Mouse (Mus musculus): ENCODE data around the gene Hrct1. TPM values are rescaled to one million over a fixed set of nuclear protein-coding genes. Genes with fewer than 3 reads are reported as not detected.

Hrct1 gene
- 0.43 and 0.47 TPM in 2 replicates for polyA plus RNA-seq (2015; fragmentation: Nextera tagmentation; extraction: Ambion mirVana)

GRCm38 (mm10) chr4:43726995-43727394 lies at the start of gene Hrct1:
Gene Hrct1 (plus strand): TSS chr4:43727188.
- no peak for ATAC-seq (ENCODE audit: low read depth)
- no peak within 1 kb of the TSS for H3K27ac ChIP-seq (replicated peaks)
- no peak within 1 kb of the TSS for H3K4me2 ChIP-seq
- no peaks in the 10 kb centered on the region for H3K27me3 ChIP-seq
- no peaks in the 10 kb centered on the region for H3K9me3 ChIP-seq
- H3K4me3 ChIP-seq: no peak within 1 kb of the TSS
- WGBS: 62% methylated on average over 3 of the region's 3 CpGs
- no peak within 1 kb of the TSS for H3K9ac ChIP-seq
- H3K4me1 ChIP-seq (replicated peaks): peaks cover 8% of the 10 kb centered on the region; the same call in 1 of the 2 replicates
- H3K36me3 ChIP-seq: no peaks in the 10 kb centered on the region

DNA sequence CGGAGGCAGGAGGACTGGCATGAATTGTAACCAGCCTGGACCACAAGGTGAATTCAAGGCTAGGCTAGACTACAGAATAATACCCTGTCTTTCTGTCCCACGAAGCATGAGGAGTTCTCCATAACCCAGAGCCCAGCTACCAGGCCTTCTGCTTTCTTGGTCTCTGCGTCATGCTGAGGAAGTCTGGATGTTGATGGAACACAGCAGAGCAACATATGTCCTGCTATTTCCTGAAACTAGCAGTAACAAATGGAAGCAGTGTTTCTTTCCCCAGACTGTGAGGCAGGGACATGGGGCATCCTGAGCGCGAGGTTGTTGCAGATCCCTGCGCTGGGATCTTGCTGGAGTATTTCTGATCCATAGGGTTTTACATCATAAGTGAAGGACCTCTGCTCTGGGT lies 48.4 kb upstream of the Hrct1 start:
- Histone ChIP-seq H3K9ac (no peak overlapping the region), H3K9me3 (no peaks in the 10 kb centered on the region), H3K27me3 (no peaks in the 10 kb centered on the region), H3K4me2 (no peak overlapping the region), H3K4me3 (no peak overlapping the region), H3K36me3 (peaks cover 96% of the 10 kb centered on the region), H3K27ac (replicated peaks) (no peak overlapping the region), H3K4me1 (replicated peaks) (0 out of 2 replicates have a peak, but pooled peaks cover 3% of the 10 kb centered on the region)
- WGBS: 94% methylated on average over 6 of the region's 6 CpGs
- no peak for ATAC-seq (ENCODE audit: low read depth)

GRCm38 (mm10) chr4:43679416-43680043 lies 47.5 kb upstream of the Hrct1 start:
- ATAC-seq (ENCODE audit: low read depth): no peak
- no peak overlapping the region for H3K27ac ChIP-seq (replicated peaks)
- no peak overlapping the region for H3K9ac ChIP-seq
- H3K4me2 ChIP-seq: no peak overlapping the region
- 91% methylated on average over 7 of the region's 7 CpGs for WGBS
- no peaks in the 10 kb centered on the region for H3K4me1 ChIP-seq (replicated peaks)
- H3K36me3 ChIP-seq: peaks cover 98% of the 10 kb centered on the region
- H3K4me3 ChIP-seq: no peak overlapping the region
- H3K9me3 ChIP-seq: no peaks in the 10 kb centered on the region
- no peaks in the 10 kb centered on the region for H3K27me3 ChIP-seq

GRCm38 (mm10) chr4:43690021-43690420 lies 37.0 kb upstream of the Hrct1 start:
- H3K4me1 ChIP-seq (replicated peaks): no peaks in the 10 kb centered on the region
- 94% methylated on average over 17 of the region's 17 CpGs for WGBS
- no peaks in the 10 kb centered on the region for H3K9me3 ChIP-seq
- H3K27ac ChIP-seq (replicated peaks): no peak overlapping the region
- no peak overlapping the region for H3K9ac ChIP-seq
- H3K27me3 ChIP-seq: no peaks in the 10 kb centered on the region
- H3K36me3 ChIP-seq: peaks cover 66% of the 10 kb centered on the region
- H3K4me3 ChIP-seq: no peak overlapping the region
- H3K4me2 ChIP-seq: no peak overlapping the region
- no peak for ATAC-seq (ENCODE audit: low read depth)

DNA sequence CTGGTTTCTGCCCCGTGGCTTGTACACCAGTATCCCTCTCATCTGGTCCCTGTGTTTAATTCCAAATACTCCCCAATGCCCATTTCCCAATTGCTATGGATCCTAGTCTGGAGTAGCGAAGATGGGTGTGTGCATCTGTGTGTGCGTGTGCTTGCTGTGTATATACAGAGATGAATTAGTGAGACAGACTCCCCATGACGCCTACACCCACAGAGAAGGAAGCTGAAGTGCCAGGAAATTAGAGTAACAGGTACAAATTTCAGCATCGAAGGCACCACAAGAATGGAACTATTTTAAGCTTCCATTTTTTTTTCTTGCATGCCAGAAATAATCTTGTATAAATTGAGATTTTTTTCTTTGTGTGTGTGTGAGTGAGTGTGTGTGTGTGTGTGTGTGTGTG lies 36.0 kb upstream of the Hrct1 start:
- WGBS: 80% methylated on average over 5 of the region's 5 CpGs
- Histone ChIP-seq H3K4me3 (no peak overlapping the region), H3K36me3 (peaks cover 56% of the 10 kb centered on the region), H3K9ac (no peak overlapping the region), H3K4me1 (replicated peaks) (no peaks in the 10 kb centered on the region), H3K9me3 (no peaks in the 10 kb centered on the region), H3K4me2 (no peak overlapping the region), H3K27me3 (no peaks in the 10 kb centered on the region), H3K27ac (replicated peaks) (no peak overlapping the region)
- no peak for ATAC-seq (ENCODE audit: low read depth)

GRCm38 (mm10) chr4:43693806-43694241 lies 33.2 kb upstream of the Hrct1 start:
- no peak overlapping the region for H3K4me2 ChIP-seq
- no peak overlapping the region for H3K4me3 ChIP-seq
- no peaks in the 10 kb centered on the region for H3K27me3 ChIP-seq
- no peak overlapping the region for H3K27ac ChIP-seq (replicated peaks)
- H3K4me1 ChIP-seq (replicated peaks): no peaks in the 10 kb centered on the region
- no peak for ATAC-seq (ENCODE audit: low read depth)
- 87% methylated on average over 5 of the region's 5 CpGs for WGBS
- no peaks in the 10 kb centered on the region for H3K9me3 ChIP-seq
- no peak overlapping the region for H3K9ac ChIP-seq
- peaks cover 31% of the 10 kb centered on the region for H3K36me3 ChIP-seq

DNA sequence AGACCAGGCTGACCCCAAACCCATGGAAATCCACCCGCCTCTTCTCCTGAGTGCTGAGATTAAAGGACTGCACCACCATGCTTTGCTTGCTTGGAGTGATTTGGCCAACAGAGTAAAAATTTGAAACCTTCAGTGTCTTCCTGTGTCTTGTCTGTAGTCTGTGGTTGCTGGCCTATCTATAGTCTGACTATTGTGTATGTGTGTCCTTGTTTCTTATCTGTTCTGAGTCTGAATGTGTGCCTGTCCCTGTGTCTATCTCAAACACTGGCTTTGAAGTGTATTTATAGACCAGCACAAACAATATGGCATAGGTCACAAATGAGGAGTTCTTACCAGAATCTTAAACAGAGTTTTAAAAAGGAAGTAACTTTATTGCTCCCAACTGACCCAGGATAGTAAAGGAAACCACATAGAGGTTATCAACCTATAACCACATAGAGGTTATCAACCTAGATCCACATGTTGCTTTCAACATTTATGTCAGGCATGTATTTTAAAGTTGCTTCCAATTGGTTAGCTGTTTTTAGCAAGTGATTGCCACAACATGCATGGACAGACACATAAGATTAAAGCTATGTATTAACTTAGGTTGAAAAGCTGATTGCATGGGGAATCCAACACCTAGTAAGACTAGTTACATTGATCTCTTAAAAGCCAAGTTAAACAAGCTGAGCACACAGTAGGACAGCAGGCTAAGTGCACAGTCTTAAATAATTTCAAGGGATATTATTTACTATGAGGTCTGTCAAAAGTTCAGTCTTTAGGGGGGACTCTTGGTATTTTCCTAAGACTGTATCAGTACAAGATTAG lies 32.3 kb upstream of the Hrct1 start:
- H3K4me2 ChIP-seq: no peak overlapping the region
- H3K9ac ChIP-seq: no peak overlapping the region
- no peak overlapping the region for H3K4me3 ChIP-seq
- no peak for ATAC-seq (ENCODE audit: low read depth)
- WGBS: 93% methylated on average over 1 of the region's 1 CpGs
- H3K36me3 ChIP-seq: peaks cover 23% of the 10 kb centered on the region
- no peaks in the 10 kb centered on the region for H3K9me3 ChIP-seq
- H3K27ac ChIP-seq (replicated peaks): no peak overlapping the region
- H3K4me1 ChIP-seq (replicated peaks): no peaks in the 10 kb centered on the region
- no peaks in the 10 kb centered on the region for H3K27me3 ChIP-seq

DNA sequence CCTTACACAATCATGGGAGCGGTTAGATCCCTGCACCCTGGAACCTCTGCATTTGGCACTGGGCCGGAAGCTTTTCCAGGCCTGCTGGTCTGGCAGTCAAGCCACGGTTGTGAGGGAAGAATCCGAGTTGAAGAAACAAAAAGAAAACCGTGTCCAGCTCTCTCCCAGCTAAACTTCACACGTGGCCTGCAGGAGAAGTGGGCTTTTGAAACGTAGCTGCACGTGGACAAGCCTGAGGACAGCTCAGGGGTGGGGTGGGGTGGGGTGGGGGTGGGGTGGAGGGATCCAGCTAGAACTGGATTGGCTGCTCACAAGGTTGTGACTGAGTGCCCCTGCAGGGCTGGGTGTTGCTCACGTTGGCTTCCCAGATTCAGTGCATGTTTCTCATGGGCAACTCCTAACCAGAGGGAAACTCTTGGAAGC lies 31.7 kb upstream of the Hrct1 start:
- ATAC-seq (ENCODE audit: low read depth): no peak
- no peak overlapping the region for H3K4me3 ChIP-seq
- H3K4me1 ChIP-seq (replicated peaks): no peaks in the 10 kb centered on the region
- H3K27ac ChIP-seq (replicated peaks): no peak overlapping the region
- no peak overlapping the region for H3K4me2 ChIP-seq
- H3K9ac ChIP-seq: no peak overlapping the region
- peaks cover 17% of the 10 kb centered on the region for H3K36me3 ChIP-seq
- H3K27me3 ChIP-seq: no peaks in the 10 kb centered on the region
- no peaks in the 10 kb centered on the region for H3K9me3 ChIP-seq
- WGBS: 37% methylated on average over 9 of the region's 9 CpGs

DNA sequence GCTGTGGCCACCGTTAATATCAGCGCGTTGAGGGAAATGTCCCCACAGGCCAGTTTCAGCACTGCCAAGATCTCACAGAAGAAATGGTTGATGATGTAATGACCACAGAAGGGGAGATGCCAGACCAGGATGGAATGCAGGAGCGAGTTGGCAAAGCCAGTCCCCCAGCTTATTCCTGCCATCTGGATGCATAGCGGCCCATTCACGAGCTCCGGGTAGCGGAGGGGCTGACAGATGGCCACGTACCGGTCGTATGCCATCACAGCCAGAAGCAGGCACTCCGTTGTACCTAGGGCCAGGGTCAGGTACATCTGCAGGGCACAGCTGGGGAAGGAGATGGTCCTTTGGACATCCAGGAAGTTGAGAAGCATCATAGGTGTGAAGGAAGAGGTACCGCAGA lies 30.4 kb upstream of the Hrct1 start:
- no peak overlapping the region for H3K4me3 ChIP-seq
- no peak overlapping the region for H3K27ac ChIP-seq (replicated peaks)
- no peak overlapping the region for H3K9ac ChIP-seq
- H3K4me2 ChIP-seq: no peak overlapping the region
- no peaks in the 10 kb centered on the region for H3K9me3 ChIP-seq
- whole genome bisulfite sequencing: 78% methylated on average over 13 of the region's 13 CpGs
- ATAC-seq (ENCODE audit: low read depth): no peak; the same call in 1 of the 2 replicates
- no peaks in the 10 kb centered on the region for H3K4me1 ChIP-seq (replicated peaks)
- no peaks in the 10 kb centered on the region for H3K27me3 ChIP-seq
- peaks cover 11% of the 10 kb centered on the region; the same call in 1 of the 2 replicates for H3K36me3 ChIP-seq

DNA sequence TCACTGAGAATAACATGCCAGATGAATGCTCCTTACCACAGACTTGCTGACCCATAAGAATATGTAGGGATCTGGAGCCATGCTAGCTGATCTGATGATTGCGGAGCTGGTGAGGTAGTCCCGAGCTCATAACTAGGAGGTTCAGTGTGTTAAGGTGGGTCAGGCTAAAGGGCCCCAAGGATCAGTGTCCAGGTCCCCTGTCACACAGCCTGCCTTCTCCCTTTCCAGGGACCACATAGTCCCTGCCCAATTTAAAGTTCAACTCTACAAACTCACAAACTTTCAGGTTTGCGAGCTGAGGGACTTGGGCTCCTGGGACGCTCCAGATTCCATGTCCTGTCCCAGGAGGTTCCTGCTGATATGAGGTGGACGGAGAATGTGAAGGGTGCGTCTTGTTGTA lies 26.3 kb upstream of the Hrct1 start, which contains the start of gene Olfr70:
Gene Olfr70 (minus strand): TSS at position 101 of the 400 bp plus-strand sequence.
- H3K36me3 ChIP-seq: no peaks in the 10 kb centered on the region
- no peaks in the 10 kb centered on the region for H3K4me1 ChIP-seq (replicated peaks)
- 90% methylated on average over 6 of the region's 6 CpGs for WGBS
- H3K9ac ChIP-seq: no peak within 1 kb of the TSS
- H3K9me3 ChIP-seq: no peaks in the 10 kb centered on the region
- H3K4me3 ChIP-seq: no peak within 1 kb of the TSS
- H3K27me3 ChIP-seq: no peaks in the 10 kb centered on the region
- H3K4me2 ChIP-seq: no peak within 1 kb of the TSS
- no peak within 1 kb of the TSS for H3K27ac ChIP-seq (replicated peaks)
- no peak for ATAC-seq (ENCODE audit: low read depth)

DNA sequence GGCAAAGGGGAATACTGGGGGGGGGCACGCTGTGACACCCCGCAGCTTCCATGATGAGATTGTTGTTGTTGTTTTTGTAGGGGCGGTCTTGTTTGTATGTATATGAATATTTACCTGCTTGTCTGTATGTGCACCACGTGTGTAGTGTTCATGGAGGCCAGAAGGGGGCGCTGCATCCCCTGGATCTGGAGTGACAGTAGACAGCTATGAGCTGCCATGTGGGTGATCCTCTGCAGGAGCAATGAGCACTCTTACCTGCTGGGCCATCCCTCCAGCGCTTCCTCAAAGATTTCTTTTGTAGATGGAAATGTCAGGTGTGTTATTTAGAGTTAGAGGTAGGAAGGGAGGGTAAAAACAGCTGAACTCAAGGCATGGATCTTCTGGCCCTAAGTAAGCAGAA lies 23.5 kb upstream of the Hrct1 start:
- no peak for ATAC-seq (ENCODE audit: low read depth)
- 78% methylated on average over 6 of the region's 6 CpGs for WGBS
- H3K4me1 ChIP-seq (replicated peaks): no peaks in the 10 kb centered on the region
- H3K27me3 ChIP-seq: no peaks in the 10 kb centered on the region
- no peak overlapping the region for H3K27ac ChIP-seq (replicated peaks)
- H3K4me3 ChIP-seq: no peak overlapping the region
- H3K36me3 ChIP-seq: no peaks in the 10 kb centered on the region
- H3K9ac ChIP-seq: no peak overlapping the region
- H3K9me3 ChIP-seq: no peaks in the 10 kb centered on the region
- no peak overlapping the region for H3K4me2 ChIP-seq

GRCm38 (mm10) chr4:43703851-43704250 lies 23.1 kb upstream of the Hrct1 start:
- WGBS: 80% methylated on average over 8 of the region's 8 CpGs
- Histone ChIP-seq H3K4me3 (no peak overlapping the region), H3K36me3 (no peaks in the 10 kb centered on the region), H3K27ac (replicated peaks) (no peak overlapping the region), H3K9me3 (no peaks in the 10 kb centered on the region), H3K4me1 (replicated peaks) (no peaks in the 10 kb centered on the region), H3K27me3 (no peaks in the 10 kb centered on the region), H3K9ac (no peak overlapping the region), H3K4me2 (no peak overlapping the region)
- ATAC-seq (ENCODE audit: low read depth): no peak
